Mouse (Mus musculus) liver, adult 2 months (tissue): Measurements from ENCODE around the gene Zfp37.

Source experiments
- CTCF ChIP-seq: fragments of 200-500 bp; IDR thresholded peaks from 2 replicates; pipeline ENCODE4 v1.5.1; 2011; ENCODE audit warnings: low read depth, low read length, control low read depth
- POLR2A ChIP-seq: fragments of 200-500 bp; IDR thresholded peaks from 2 replicates; pipeline ENCODE4 v1.6.1; 2011; ENCODE audit warnings: low read length, control low read depth; ENCODE audit not compliant: insufficient read depth; ENCODE audit errors: extremely low read depth

DNA sequence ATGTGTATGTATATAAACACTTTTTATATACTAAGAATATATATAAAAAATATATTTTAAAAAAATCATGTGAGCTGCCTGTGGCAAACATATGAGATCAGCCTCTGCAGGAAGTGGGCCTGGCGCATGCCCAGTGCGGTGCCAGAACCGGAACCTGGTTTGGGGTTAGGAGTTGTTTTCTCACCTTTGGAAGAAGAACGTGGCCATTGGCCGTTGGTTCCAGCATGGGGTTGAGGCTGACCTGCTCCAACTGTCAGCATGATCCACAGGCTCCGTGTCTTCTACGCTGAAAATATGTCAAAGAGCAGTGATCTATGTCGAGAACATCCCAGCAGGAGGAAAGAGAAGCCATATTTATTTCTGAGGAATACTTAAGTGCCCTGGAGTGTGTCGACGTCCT lies 43.1 kb upstream of the Zfp37 start:
- no peak for TF ChIP-seq CTCF
- TF ChIP-seq POLR2A, result no peak
